Mouse (Mus musculus) layer of hippocampus, adult 11-12 months (tissue): ENCODE measurements around the gene Ccnq.

Experiments
- DNase-seq: peaks from one replicate; pipeline ENCODE4 v3.0.0; 2022; ENCODE audit warnings: low spot score

The Ccnq gene

GRCm38 (mm10) chr11:78750885-78751842 lies at the start of gene Ccnq:
Ccnq (minus strand) TSS chr11:78751729.
- peak; percentile 68 for DNase-seq

- DNase-seq: no peak
Measured at GRCm38 (mm10) chr11:78801094-78801493, 49.6 kb upstream of the Ccnq start.

- DNase-seq: no peak
Measured at GRCm38 (mm10) chr11:78796072-78796729, 44.7 kb upstream of the Ccnq start.

- DNase-seq: peak; percentile 30
Measured at GRCm38 (mm10) chr11:78793116-78793515, 41.6 kb upstream of the Ccnq start.

GRCm38 (mm10) chr11:78792465-78792864 lies 40.9 kb upstream of the Ccnq start:
- peak; percentile 38 for DNase-seq

GRCm38 (mm10) chr11:78792055-78792454 lies 40.5 kb upstream of the Ccnq start:
- DNase-seq: no peak

- DNase-seq: peak; percentile 53
Measured at GRCm38 (mm10) chr11:78791582-78791981, 40.1 kb upstream of the Ccnq start.

GRCm38 (mm10) chr11:78789370-78790060 lies 38.0 kb upstream of the Ccnq start:
- no peak for DNase-seq

GRCm38 (mm10) chr11:78786013-78786431 lies 34.5 kb upstream of the Ccnq start:
- DNase-seq: no peak

- no peak for DNase-seq
Measured at GRCm38 (mm10) chr11:78782791-78783347, 31.3 kb upstream of the Ccnq start.

GRCm38 (mm10) chr11:78782326-78782725 lies 30.8 kb upstream of the Ccnq start:
- DNase-seq: no peak

- no peak for DNase-seq
Measured at GRCm38 (mm10) chr11:78780571-78780970, 29.0 kb upstream of the Ccnq start.

- no peak for DNase-seq
Measured at GRCm38 (mm10) chr11:78780002-78780401, 28.5 kb upstream of the Ccnq start.

GRCm38 (mm10) chr11:78777851-78778680 lies 26.5 kb upstream of the Ccnq start:
- no peak for DNase-seq

GRCm38 (mm10) chr11:78771751-78772283 lies 20.3 kb upstream of the Ccnq start:
- DNase-seq: peak; percentile 53

GRCm38 (mm10) chr11:78770436-78770835 lies 18.9 kb upstream of the Ccnq start:
- no peak for DNase-seq

- no peak for DNase-seq
Measured at GRCm38 (mm10) chr11:78768778-78769177, 17.2 kb upstream of the Ccnq start.

- no peak for DNase-seq
Measured at GRCm38 (mm10) chr11:78766069-78766830, 14.7 kb upstream of the Ccnq start.

- no peak for DNase-seq
Measured at GRCm38 (mm10) chr11:78764820-78765219, 13.3 kb upstream of the Ccnq start.

- DNase-seq: peak; percentile 23
Measured at GRCm38 (mm10) chr11:78764304-78764703, 12.8 kb upstream of the Ccnq start.
